ENCODE assay signal across 9 mouse cellular contexts in genomic region chr6:88378829-88379228, GRCm38 (mm10).
A peak's percentile ranks its signal among the peaks of the same experiment; 100 is the strongest.
DNase-seq lines count a peak whose midpoint lies in the region.
"Had no signal": no experiment of that assay in that cellular context is flagged by ENCODE, and none has a peak within 500 bp of the region (broad histone marks: within the 10 kb centered on the region; RNA-seq: fewer than 3 reads in every experiment).

No protein-coding gene starts in this region.

- H3K27me3 ChIP-seq in splenic B cell, adult 2 months (ENCODE audit: control insufficient read depth, insufficient read depth, low read length, poor library complexity, severe bottlenecking): no peaks in the 10 kb centered on the region
- H3K27me3 ChIP-seq: hindbrain, embryonic 12.5 days; limb, embryonic 12.5 days had no signal

- no peaks in the 10 kb centered on the region for H3K36me3 ChIP-seq in splenic B cell, adult 2 months (ENCODE audit: control insufficient read depth, insufficient read depth, low read length, poor library complexity, severe bottlenecking)
- H3K36me3 ChIP-seq: hindbrain, embryonic 12.5 days; limb, embryonic 12.5 days had no signal

- peak; percentile 20 to 39 for DNase-seq in spleen, adult 18-20 months
- DNase-seq in spleen, postnatal 14 days (ENCODE audit: low spot score in 2 of 2): no peak
- peak; percentile 13 for DNase-seq in T-cell, adult 2 months (ENCODE audit: low spot score)
- peak; percentile 23 for DNase-seq in lung, postnatal 14 days
- peak; percentile 71 for DNase-seq in splenic B cell, adult 2 months (ENCODE audit: low read depth, low spot score)
- no peak for DNase-seq in adrenal gland, adult (ENCODE audit: inconsistent age in 2 of 2, low spot score in 1 of 2)
- no peak for DNase-seq in adrenal gland, postnatal 10 days

Comparison
In these comparisons a context has a peak if more than half of its experiments do, and no peak if none do; other contexts are left out.
1. DNase-seq: peak in spleen, adult 18-20 months (2 of 2), T-cell, adult 2 months (single experiment), lung, postnatal 14 days (single experiment) and splenic B cell, adult 2 months (single experiment); none in spleen, postnatal 14 days (0 of 2), adrenal gland, adult (0 of 2) and adrenal gland, postnatal 10 days (single experiment).